Mouse (Mus musculus) ZHBTc4 (cell line): Measurements from ENCODE around the gene Atp6v1fnb.
A peak's percentile ranks its signal among the peaks of the same experiment; 100 is the strongest.

Experiments used
- DNase-seq: peaks from one replicate; pipeline ENCODE4 v3.0.0-alpha.2; 2011; ENCODE audit warnings: low read depth, low spot score

The Atp6v1fnb gene

DNA sequence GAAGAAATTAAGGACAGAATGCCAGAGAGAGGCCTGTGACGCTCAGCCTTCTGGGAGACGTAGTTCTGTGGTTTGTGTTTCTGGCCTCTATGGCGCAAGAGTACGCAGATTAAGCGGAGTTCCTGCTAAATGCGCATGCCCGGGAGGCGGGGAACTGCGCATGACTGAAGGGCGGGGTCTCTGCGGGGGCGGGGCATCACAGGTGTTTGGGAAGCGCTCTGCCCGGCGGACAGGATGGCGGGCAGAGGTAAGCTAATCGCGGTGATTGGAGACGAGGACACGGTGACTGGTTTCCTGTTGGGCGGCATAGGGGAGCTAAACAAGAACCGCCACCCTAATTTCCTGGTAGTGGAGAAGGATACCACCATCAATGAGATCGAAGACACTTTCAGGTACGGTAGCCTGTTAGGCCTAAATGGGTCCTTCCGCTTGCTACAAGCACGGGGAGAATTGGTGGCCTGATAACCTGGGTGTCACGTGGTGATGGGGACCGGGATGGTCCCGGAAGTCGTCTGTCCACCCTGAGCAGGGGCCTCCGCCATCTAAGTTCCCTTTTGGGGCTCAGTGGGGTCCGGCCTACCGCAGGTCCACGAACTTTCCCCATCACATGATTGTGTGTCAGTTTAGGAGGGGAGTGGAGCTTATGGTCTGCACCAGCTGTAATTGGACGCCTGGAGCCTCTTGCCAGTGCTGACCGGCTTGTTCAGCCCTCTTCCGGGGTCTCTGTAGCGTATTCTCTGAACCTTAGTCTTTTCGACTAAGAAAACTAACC is 3.5 kb upstream of the Atp6v1fnb start, which contains the start of gene Atp6v1f:
Gene Atp6v1f (plus strand): TSS at position 136 of the 772 bp plus-strand sequence.
- DNase-seq: peak; percentile 98

DNA sequence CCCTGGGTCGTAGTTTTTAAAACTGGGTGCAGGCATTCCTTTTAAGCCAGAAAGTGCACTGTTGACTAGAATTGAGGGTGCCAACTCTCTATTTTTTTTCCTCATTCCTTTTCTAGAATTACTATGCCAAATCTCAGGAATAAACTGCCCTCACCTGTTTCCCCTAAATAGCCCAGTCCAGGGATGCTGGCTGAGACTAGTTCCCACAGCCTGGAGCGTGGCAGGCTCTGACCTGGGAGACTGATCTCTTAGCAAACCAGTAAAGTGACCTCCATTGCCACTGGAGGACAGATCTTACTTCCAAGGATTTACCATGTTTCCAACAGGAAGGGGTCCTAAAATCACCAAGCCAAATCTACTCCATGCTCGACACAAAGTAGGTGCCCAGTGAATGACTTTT is 2.4 kb upstream of the Atp6v1fnb start:
- no peak for DNase-seq

DNA sequence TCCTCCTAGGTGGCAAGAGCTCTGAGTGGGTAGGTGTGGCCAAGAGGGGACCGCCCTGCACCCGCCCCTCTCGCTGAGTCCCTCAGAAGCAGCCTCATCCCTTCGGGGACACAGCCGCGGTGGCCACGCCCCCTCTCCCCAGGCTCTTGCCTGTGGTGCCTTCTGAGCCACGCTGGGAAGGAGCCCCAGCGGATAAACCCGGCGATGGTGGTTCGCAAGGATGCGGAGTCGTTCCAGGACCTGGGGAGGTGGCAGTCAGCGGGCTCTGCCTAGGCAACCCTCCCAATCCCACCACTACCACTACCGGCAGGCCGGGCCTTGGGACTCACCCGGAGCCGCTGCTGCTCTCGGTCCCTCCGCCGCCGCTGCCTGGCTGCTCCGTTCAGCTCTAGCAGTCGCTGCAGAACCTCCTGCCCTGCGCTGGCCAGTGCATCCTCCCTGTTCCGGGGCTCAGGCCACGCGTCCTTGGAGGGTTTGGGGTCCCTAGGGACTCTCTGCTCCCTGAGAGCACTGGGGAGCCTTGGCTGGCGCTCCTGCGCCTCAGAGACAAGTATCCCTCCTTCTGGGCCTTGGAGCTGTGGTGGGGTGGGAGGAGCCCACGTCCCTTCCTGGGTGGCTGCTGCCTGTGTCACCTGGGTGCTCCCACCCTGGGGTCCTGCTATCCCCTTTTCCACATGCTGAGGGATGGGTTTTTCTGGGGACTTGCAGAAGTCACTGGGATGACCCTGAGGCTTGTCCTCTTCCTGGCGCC is 2.9 kb downstream of the Atp6v1fnb start:
- peak; percentile 96 for DNase-seq

DNA sequence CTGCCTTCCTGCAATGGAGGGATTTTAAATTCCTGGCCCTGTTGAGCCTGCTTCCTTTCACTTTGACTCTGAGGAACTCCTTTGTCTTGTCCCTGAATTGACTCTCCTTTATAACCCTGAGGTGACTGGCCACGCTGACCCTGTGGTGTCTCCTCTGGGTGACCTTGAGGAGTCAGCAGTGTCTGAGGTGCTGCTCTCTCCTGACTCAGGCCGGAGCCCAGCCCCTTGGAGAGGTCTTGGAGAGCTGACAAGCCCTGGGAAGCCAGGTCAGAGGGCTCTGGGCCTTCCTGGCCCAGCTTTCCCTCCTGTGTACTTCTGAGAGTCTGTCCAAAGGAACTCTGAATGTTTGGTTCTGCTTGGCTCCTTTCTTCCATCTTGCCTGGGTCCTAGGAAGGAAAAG is 3.5 kb downstream of the Atp6v1fnb start:
- DNase-seq: peak; percentile 30

DNA sequence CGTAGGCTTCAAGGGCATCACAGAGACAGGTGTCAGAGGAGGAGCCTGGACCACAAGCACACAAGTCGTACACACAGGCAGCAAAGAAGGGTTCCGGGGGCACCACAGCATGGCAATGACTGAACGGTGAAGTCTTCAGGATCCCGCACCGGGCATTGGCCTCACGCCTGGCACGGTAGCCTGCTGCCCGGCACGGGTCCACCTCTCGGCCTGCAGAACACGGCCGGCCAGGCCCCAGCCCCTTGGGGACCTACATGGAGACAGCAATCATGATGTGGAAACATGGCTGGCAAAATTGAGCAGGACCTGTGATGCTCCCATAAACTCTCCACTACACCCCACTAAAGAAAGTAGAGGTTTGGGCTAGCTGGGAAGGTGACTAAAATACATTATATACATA is 11.5 kb downstream of the Atp6v1fnb start:
- no peak for DNase-seq

DNA sequence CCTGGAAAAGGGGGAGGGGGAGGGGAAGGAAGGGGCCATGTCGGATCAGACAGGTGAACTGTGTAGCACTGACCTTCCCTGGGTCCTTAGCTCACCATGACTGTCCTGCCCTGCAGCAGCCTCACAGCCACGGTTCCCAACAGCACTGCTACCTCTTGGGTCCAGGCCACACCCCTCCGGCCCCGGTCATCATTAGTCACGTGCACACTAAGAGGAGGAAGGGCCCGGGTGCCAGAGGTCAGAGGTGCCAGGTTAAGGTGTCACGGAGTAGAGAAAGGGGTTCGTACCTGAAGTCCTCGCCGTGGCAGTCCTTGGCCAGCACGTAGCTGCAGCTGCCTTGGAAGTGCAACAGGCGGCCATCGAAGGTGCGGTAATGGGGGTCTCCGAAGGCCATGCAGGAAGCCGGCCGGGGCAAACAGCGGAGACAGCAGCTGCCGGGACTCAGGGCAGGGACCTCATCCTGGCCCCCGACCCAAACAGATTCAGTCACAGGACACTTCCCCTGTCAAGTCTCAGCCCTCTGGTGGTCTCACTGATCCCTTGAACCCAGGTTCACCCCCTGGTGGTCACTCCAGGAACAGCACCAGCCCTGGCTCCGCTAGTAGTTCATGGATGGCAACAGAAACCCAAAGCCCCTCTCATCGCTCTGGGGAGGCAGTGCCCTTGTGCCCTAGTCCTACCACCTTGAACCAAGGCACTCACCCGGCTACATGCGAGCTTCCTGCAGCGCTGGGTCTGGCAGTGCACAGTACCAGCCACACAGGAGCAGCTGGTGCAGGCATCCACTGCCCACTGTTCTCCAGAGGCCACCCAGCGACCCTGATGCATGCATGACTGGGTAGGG is 13.7 kb downstream of the Atp6v1fnb start:
- peak; percentile 90 for DNase-seq

DNA sequence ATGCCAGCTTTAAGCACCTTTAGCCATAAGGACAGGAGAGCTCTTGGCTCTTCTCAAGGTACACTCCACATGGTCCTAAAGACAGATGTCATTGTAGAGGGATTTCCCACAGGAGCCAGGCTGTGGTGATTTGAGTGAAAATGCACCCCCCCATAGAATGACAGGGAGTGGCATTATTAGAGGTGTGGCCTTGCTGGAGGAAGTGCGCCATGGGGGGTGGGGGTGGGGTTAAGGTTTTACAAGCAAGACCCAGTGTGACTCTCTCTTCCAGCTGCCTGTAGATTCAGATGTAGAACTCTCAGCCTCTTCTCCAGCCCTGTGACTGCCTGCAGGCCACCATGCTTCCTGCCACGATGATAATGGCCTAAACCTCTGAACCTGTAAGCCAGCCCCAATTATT is 14.7 kb downstream of the Atp6v1fnb start:
- peak; percentile 79 for DNase-seq

DNA sequence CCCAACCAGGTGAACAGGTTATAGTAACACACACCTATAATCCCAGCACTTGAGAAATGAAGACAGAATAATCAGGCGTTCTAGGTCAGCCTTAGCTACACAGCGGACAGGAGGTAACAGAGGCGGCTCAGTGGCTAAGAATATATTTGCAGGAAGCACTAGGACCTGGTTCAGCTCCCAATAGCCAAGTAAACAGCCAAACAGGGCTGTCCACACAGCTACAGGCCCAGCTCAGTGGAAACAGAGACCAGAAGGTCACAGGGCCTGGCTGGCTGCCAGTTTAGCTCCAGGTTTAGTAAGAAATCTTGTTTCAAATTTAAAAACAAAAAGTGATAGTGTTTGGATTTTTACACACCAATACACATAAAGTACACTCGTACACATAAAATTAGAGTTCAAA is 22.9 kb downstream of the Atp6v1fnb start:
- DNase-seq: no peak

DNA sequence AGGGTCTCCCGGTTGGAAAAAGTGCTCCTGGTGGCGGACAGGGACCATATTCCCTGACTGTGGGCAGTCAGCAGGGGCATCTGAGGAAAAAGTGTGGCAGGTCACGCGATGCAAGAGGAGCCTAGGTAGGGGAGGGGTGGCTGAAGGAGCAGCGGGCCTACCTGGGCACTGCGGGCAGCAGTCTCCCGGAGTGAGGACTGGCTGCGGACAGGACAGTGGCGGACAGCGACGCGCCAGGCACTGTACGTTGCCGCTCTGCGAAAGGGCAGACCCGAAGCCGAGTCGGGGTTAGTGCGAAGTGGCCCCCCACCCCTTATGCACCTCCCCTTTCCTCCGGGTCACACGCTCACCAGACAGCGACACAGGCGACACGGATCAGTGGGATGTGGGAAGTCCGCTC is 25.0 kb downstream of the Atp6v1fnb start:
- DNase-seq: no peak

DNA sequence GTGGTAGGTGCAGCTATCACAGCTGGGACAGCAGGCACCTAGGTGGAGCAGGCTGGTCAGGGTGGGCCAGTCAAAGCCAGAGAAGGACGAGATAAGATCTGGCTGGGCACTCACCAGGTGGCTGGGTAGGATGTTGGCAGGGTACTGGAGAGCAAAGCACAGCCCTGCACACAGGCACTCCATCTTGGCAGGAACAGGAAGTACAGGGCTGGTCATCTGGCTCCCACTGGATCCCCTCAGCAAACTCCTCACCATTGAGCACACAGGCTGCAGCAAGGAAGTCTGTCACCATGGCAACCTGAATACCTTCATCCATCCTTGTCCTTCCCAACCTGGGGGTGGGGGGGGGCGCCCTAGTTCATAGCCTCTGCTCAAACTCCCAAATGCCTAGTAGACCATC is 26.6 kb downstream of the Atp6v1fnb start:
- no peak for DNase-seq

DNA sequence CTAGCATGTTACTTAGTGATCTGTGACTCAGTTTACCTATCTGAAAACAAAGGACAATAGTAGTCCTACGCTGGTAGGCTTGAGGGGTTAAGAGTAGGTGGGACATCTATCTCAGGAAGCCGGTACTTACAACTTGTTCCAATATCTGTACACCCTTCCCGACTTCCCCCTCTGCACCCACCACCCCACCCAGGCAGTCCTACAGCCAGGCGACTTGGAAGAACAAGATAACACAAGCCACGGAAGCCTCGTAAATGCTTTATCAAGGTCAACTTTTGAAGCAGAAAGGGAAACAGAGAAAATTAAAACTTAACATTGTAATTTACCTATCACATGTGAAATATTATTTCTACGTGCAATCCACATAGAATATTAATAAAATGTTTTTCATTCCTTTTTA is 28.9 kb downstream of the Atp6v1fnb start:
- DNase-seq: no peak

DNA sequence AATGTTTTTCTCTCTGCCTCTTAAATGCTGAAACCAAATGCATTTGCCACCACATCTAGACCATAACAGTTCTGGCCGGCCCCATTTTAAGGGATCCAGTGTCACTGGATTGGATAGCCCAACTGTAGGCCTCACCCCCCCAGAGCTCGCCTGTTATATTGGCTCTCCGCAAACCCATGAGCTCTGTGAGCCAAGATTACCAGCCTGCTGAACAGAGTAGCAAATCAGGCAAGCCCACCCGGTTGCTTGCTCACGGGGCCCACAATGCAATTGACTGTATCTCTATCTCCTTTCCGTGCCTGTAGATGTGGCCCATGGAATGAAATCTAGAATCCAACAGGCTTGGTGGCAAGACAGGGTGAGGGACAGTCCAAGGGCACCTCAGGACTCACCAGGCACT is 29.6 kb downstream of the Atp6v1fnb start:
- DNase-seq: no peak

DNA sequence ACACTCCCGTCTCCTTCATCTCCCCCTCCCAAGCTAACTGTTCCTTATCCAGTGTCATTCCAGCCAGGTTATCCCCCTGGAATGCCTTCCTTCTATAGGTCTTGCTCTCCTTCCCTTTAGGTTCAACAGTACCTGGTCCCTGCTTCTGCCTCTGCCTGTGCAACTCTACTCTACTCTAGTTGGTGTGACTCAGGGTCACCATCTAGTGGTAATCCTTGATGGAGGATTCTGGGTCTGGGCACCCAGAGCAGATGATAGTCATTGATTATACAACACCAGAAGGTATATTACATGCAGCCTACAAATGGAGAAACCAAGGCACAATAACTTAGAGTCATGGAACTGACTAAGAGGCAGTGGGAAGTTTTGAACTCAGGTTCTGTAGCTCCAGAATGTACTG is 30.4 kb downstream of the Atp6v1fnb start:
- no peak for DNase-seq

DNA sequence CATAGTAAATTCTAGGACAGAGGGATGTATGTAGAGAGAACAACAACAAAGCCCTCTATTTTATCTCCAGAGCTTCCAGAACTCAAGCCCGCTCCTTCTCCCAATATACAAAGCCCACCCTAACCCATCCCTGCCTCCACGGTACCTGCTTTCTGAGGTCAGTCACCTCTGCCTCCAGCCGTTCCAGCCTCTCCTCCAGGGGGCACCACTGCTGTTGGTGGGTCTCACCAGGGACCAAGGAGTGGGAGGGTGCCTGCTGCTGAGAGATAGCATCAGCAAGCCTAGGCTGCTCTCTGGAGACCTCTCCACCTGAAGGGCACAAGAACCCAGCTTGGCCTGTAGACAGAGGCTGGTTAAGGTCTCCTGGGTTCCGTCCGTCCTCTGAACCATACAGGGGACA is 34.3 kb downstream of the Atp6v1fnb start:
- DNase-seq: no peak

DNA sequence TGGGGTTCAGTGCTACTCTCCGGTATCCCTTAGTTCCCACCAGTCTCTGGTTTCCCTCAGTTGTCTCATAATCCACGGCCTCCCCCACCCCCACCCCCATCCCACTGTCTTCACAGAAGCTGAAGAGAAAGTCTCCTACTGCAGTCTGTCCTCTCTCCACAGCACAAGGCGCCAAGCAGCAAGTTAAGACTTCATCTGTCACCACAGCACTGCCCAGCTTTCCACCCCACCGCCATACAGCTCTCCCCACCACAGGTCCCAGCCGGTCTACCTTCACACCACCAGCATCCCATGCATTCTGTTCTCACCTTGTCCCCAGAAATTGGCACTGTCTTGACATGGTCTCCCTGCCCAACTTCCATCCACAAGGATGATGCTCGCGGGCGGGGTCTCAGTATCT is 35.6 kb downstream of the Atp6v1fnb start:
- DNase-seq: no peak

DNA sequence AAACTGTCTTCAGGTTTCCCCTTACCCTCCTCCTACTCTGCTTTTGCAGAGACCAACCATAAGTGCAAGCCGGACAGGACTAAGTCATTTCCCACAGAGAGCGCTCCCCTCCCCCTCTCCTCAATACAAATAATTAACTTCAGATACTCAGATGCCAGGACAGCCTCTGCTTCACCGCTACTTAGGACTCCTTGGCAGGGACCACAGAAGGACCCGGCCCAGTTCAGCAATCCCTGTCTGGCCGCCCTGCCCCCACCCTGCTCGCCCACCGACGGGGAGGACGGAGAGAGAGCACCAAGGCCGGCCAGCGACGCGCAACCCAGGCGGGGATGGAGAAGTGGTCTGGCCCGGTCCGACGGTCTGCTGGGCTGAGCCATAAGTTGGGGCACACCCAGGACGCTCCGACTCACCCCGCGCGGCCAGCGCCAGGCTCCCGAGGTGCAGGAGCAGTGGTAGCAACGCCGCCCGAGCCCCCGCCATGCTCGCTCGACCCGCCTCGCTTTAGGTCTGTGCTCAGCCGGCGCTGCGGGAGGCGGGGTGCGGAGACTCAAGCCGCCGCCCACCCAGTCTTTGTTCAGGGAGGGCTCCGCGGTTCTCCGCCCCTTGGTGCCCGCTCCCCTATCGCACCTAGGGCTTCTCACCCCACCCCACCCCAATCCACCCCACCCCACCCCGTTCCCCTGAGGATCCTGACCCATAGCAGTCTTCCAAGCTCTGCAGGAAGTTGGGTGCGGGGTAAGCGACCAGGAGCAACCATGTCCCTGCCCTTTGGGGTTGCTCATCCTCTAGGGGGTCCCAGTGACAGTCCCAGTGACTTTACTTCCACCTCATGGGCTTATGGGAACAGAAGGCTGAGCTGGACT is 36.4 kb downstream of the Atp6v1fnb start, which contains the start of gene Kcp:
Gene Kcp (minus strand): TSS at position 506 of the 863 bp plus-strand sequence.
- peak; percentile 66 for DNase-seq

DNA sequence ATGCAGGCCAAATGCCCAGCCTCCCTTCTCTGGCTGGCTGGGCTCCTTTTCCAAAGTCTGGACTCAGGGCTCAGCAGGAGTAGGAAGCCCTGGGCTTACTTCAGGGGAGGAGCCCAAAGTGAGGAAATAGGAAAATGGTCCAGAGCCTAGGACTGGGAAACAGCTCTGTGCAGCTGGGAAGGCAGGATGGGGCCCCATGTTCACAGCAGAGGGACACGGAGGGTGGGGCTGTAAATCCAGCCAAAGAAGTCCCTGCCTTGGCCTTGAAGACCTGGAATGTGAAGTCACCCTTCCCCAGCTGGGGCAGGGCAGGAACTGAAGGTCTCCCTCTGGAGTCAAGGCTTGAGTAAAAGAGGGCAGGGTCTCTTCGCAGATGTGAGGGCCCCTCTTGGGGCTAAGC is 37.8 kb downstream of the Atp6v1fnb start:
- peak; percentile 69 for DNase-seq

DNA sequence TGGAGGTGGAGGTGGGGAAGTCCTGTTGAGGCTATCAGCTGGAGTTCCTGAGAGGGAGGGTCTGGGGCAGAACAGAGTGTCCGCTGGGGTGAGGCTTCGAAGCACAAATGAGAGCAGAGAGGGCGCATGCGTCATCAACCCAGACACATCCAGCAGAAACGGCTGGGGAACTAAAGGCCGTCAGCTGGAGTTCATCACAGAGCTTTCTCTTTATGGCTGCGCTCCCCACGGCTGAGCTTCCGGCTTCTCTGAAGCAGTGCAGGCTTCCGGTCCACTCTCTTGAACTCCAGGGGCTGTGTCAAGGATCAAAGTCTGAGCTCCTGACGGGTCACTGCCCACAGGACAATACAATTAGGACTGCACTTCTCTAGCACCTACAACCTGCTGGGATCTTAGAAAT is 42.0 kb downstream of the Atp6v1fnb start:
- DNase-seq: peak; percentile 47

DNA sequence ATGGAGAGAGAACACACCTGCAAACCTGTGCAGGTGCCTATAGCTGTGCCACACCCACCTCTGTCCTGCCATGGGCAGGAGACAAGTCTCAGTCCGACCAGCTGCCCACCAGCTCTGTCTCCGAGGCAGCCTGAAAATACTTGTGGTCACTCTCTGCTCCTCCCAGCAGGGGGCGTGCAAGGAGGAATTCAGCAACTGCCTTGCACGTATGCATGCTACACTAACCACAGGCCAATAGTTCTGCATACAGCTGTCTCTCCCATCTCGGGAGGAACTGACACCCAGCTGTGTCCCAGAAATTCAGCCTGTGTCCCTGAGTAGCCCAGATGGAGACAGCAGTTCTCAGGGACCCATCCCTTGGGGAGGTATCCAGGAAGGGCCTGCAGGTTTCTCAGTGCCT is 45.9 kb downstream of the Atp6v1fnb start:
- DNase-seq: peak; percentile 88

DNA sequence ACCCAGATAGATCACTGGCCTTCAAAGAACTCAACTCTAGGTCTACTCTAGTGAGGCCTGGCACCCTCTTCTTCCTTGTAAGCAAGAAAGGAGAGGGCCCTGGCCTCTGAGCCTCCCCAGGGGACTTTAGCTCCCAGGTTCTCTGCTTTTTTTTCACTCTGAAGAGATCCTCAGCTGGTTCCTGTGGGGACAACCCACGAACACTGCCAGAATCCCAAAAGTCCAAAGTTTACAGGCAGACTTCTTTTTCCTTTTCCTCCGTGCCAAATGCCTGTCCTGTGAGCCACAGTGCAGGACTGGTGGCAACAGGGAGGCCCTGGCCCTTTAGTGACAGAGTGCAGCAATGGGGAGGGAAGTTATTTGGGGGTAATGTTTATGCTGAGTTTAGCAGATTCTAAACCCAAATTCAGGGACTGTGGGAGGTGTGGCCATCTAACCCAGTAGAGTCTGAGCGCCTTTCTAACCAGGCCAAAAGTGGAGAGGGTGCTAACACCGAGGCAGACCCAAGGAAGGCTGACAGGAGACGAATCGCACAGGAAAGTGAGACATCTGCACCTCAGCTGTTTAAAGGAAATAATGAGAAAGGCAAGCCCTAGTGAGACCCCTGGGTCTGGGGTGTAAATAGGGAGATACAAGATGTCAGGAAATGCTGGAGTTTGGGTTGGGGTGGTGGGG is 51.5 kb downstream of the Atp6v1fnb start:
- no peak for DNase-seq
